Mouse (Mus musculus) embryonic fibroblast, embryonic 13.5 days (primary cell): Measurements from ENCODE around the gene Cd300ld3.

ENCODE experiments used
- CTCF ChIP-seq: IDR thresholded peaks from 2 replicates; pipeline ENCODE4 v1.5.1; 2011; ENCODE audit warnings: mild to moderate bottlenecking, control low read depth, low read length, moderate library complexity, borderline replicate concordance; ENCODE audit not compliant: insufficient read depth
- POLR2A ChIP-seq: IDR thresholded peaks from 2 replicates; pipeline ENCODE4 v1.6.1; 2011; ENCODE audit warnings: low read depth, mild to moderate bottlenecking, control low read depth, low read length, moderate library complexity

DNA sequence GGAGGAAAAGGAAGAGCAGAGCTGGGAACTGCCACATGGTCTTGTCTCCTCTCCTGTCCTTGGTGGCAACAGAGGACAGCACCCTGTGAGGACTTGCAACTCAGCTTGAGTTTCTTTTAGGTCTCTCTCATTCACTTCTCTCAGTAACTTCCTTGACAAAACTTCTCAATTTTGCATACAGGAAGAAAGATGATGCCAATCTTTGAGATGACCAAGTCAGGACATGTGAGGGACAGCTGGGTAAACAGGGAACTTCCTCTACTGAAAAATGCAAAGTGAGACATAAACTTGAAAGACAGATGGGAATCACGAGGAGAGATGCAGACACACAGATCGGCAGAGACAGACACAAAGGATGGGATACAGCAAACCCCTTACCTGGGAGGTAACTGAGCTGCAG, at the start of gene Cd300ld3:
- TF ChIP-seq CTCF (no peak), POLR2A (no peak)
